Mouse (Mus musculus): ENCODE measurements around the gene Lrrc59.
"Not testable (repeated sequence)": the region's sequence is repeated elsewhere in the genome, so short reads cannot be mapped to it uniquely, and the experiment has no call there.

The Lrrc59 gene

DNA sequence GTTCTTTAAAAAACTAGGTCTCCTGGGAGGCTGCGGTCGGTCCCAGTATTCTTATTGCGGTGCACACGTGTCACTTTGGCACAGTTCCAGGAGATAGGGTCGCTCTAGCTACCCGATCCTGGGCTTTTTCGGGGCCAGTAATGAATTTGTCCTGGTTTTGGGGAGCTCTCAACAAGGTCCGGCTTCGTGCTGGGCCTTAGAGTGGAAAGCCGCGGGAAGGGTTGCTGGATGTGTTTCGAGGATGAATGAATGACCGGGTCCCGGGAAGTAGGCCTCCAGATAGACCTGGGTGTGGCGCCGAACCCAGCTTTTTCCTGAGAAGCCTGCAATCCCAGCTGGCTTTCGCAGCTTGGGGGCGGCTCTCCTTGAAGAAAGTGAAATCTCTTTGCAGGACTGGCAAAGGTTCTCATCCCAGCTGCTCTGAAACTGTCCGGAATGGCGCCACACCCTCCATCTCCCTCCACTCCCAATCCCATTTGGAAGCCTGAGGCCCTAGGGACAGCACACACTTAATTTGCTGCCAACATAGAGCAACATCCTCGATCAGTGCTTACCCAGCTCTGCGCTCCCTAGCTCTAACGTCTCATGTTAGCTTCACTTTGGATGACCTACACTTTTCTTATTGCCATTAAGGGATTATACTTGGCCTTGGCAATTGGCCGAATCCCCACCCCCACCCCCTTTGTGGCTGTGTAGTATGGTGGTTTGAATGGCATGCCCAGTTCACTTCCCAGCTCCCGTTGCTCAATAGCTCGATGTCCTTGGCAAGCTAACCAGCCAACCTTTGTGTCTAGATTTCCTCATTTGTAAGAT, 838 bp downstream of the Lrrc59 start:
- peak; percentile 69 for DNase-seq (ENCODE audit: low read depth, low spot score)

GRCm38 (mm10) chr11:94631969-94632368, 2.4 kb downstream of the Lrrc59 start:
- DNase-seq (ENCODE audit: low read depth, low spot score), result no peak

- DNase-seq (ENCODE audit: low read depth, low spot score), result no peak
Measured at GRCm38 (mm10) chr11:94632988-94633387, 3.4 kb downstream of the Lrrc59 start.

DNA sequence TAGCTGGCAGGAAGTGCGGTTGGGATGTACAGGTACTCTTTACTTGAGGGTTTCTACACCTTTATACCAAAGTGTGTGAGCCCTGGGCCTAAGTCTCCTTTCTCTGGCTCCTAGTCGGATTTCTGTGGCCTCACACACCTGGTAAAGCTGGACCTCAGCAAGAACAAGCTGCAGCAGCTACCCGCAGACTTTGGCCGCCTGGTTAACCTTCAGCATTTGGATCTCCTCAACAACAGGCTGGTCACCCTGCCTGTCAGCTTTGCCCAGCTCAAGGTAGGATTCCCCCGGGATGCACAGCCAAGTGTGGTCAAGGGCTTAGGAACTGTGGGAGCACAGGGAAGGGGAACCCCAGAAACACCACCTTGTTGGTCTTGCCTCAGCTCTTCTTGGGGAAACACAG, 4.9 kb downstream of the Lrrc59 start:
- DNase-seq (ENCODE audit: low read depth, low spot score), result no peak

DNA sequence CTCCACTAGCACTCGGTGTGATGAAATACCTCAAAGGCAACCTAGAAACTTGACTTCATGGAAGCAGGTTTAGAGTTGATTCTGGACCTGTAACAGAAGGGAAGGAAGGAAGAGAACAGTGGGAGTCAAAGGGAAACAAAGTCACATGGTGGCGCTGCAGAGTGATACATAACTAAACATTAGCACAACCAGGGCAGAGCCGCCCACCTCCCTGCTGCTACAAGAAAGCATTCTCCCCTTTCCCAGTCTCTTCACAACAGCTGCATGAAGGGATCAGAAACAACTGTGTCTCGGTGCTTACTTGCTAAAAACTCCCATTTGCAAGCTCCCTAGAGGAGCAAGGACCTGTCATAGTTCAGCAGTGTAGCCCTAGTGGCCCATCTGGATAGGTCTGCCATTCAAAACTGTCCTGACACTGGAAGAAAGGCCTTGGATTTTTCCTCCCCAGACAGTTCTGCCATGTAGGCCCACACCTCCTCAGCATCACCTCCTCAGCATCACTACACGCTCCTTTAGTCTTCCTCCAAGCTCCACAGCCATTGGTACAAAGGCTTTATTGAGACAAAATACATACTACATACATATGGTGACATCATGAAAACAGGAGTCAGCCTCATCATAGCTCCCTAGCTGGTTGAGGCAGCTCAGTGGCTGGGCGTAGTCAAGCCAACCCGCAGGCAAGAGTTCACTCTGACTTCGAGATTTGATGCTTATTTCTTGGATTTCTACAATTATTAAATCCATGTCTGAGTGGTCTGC, 15.1 kb downstream of the Lrrc59 start:
- no peak for DNase-seq (ENCODE audit: low read depth, low spot score)

DNA sequence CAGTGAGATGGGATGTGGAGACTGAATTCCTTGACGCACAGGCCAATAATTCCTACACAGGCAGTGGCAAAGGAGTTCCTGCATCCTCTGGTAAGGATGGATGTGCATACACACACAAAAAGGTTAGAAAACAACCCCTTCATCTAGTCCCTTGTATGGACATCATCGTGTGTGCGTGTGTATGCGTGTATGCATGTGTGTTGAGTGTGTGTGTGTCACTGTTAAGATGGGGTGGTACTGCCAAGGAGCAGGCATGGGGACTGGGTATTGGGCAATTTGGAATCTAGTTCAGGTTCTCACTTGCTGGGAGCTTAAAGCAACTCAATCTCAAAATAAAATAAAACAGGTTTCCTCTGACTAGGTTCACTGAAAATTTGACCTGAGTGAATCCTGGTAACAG, 16.9 kb downstream of the Lrrc59 start:
- DNase-seq (ENCODE audit: low read depth, low spot score), result no peak

GRCm38 (mm10) chr11:94651241-94651640, 21.7 kb downstream of the Lrrc59 start:
- DNase-seq (ENCODE audit: low read depth, low spot score), result not testable (repeated sequence)

GRCm38 (mm10) chr11:94652973-94653372, 23.4 kb downstream of the Lrrc59 start:
- no peak for DNase-seq (ENCODE audit: low read depth, low spot score)

GRCm38 (mm10) chr11:94653663-94654436, 24.3 kb downstream of the Lrrc59 start, which contains the start of the genes Mrpl27 and Eme1:
TSS of gene Mrpl27 (plus strand) at chr11:94653767.
TSS of gene Eme1 (minus strand) at chr11:94653964.
- peak; percentile 88 for DNase-seq (ENCODE audit: low read depth, low spot score)

GRCm38 (mm10) chr11:94661344-94661743, 31.8 kb downstream of the Lrrc59 start:
- no peak for DNase-seq (ENCODE audit: low read depth, low spot score)

GRCm38 (mm10) chr11:94665281-94665680, 35.7 kb downstream of the Lrrc59 start:
- DNase-seq (ENCODE audit: low read depth, low spot score), result no peak

DNA sequence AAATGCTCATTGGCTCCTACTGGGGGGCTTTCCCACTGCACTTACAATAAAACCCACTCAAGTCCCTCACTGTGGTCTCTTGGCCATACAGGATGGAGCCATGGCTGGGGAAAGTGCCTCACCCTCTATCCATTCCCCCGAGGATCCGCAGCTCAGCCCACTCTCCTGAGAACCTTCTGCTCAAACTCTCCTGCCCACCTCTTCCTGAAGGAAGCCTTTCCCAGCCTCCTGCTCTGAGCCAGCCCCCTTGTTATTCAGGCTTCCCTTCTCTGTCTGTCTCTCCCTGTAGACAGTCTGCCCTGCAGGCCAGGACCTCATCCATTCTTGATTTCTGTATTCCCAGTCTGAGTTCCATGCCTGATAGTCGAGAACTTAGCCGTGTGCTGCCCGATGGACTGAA, 45.4 kb downstream of the Lrrc59 start:
- DNase-seq (ENCODE audit: low read depth, low spot score), result no peak

DNA sequence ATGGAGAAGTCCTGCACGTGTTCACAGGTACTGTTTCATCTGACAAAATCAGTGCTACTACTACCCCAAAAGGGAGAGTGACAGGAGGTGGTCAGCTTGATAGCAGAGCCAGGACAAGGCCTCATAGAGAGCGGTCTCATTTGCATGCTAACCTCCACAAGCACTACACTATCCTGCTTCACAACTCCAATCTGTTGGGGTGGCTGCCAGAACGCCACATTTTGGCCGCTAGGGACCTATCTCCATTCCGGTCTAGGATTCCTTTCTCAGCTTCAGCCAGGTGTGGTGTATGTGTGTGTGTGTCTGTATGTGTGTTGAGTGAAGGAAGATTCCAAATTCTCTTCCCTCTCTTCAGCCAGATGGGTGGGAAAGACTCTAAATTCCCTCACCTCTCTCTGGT, 45.9 kb downstream of the Lrrc59 start:
- DNase-seq (ENCODE audit: low read depth, low spot score), result no peak

DNA sequence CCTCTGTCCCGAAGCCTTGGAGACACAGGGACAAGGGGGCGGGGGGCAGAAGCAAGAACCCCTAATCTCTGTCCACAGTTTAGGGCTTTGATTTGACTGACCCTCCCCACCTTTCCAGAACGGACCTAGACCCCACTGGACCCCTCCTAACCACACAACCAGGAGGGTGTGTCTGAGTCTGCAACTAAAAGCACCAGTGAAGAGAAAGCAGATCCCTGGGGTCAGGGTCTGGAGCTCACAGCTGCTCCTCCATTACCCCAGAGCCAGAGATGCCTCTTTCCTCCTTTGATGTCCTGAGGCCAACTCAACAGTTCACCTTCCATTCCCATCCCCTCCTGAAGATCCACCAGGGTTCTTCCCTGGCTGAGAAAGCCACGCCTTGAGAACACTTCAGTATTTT, 46.7 kb downstream of the Lrrc59 start:
- DNase-seq (ENCODE audit: low read depth, low spot score), result no peak

GRCm38 (mm10) chr11:94676754-94677606, 47.4 kb downstream of the Lrrc59 start, which contains the start of gene Xylt2:
TSS of gene Xylt2 (minus strand) at chr11:94677515.
- peak; percentile 80 for DNase-seq (ENCODE audit: low read depth, low spot score)

- no peak for DNase-seq (ENCODE audit: low read depth, low spot score)
Measured at GRCm38 (mm10) chr11:94677607-94678145, 48.1 kb downstream of the Lrrc59 start.

GRCm38 (mm10) chr11:94680639-94681038, 51.1 kb downstream of the Lrrc59 start:
- peak; percentile 18 for DNase-seq (ENCODE audit: low read depth, low spot score)

DNA sequence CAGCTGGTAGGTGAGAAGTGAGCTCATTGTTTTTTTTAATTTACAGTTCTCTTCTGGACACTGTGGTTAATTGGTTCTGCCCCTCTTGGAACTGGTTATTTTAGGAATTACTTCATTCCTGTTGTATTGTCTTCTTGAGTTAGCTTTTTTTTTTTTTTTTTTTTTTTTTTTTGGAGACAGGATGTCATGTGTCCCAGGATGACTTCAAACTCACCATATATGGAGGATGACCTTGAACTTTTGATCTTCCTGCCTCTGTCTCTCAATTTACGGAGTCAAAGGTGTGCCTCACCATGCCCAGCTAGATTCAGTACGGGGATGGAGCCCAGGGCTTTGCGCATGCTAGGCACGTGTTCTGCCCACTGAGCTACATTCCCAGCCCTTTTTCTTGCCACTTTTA, 52.1 kb downstream of the Lrrc59 start:
- DNase-seq (ENCODE audit: low read depth, low spot score), result no peak

- no peak for DNase-seq (ENCODE audit: low read depth, low spot score)
Measured at GRCm38 (mm10) chr11:94682427-94682826, 52.9 kb downstream of the Lrrc59 start.

- DNase-seq (ENCODE audit: low read depth, low spot score), result no peak
Measured at GRCm38 (mm10) chr11:94687178-94687577, 57.6 kb downstream of the Lrrc59 start.

DNA sequence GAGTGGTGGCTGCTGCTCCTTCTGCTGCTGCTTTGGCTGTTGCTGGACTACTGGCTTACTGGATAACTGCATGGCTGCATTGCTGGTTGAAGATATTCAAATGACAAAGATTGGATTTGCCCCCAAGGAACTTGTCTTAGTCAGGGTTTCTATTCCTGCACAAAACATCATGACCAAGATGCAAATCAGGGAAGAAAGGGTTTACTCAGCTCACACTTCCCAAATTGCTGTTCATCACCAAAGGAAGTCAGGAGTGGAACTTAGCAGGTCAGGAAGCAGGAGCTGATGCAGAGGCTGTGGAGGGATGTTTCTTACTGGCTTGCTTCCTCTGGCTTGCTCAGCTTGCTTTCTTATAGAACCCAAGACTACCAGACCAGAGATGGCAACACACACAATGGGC, 62.9 kb downstream of the Lrrc59 start:
- not testable (repeated sequence) for DNase-seq (ENCODE audit: low read depth, low spot score)
